Mouse (Mus musculus): Measurements from ENCODE around the gene Csf3r. TPM values are rescaled to one million over a fixed set of nuclear protein-coding genes. Genes with fewer than 3 reads are reported as not detected.

The Csf3r gene
- polyA plus RNA-seq, 1 experiment = 40.2 TPM

GRCm38 (mm10) chr4:126085996-126086576 lies 61.7 kb downstream of the Csf3r start:
- 10% methylated on average over 7 of the region's 7 CpGs for WGBS
- no peak overlapping the region for H3K27ac ChIP-seq (ENCODE audit: insufficient read depth, low read length)
- no peaks in the 10 kb centered on the region for H3K27me3 ChIP-seq (ENCODE audit: control insufficient read depth, insufficient read depth, low read length)
- no peaks in the 10 kb centered on the region for H3K36me3 ChIP-seq (ENCODE audit: control insufficient read depth, insufficient read depth, low read length)
- TF ChIP-seq POLR2A (IDR thresholded peaks at IDR 0.05; ENCODE audit: low read depth, low read length) (no peak), CTCF (IDR thresholded peaks at IDR 0.05; ENCODE audit: extremely low read depth, insufficient read depth, insufficient read length, insufficient replicate concordance) (peak; percentile 92)
- DNase-seq (ENCODE audit: low read depth in 1 of 2, low spot score in 2 of 2) = peak; percentile 75 to 82
- H3K4me3 ChIP-seq (ENCODE audit: extremely low read depth, insufficient read depth, insufficient read length) = no peak overlapping the region
- H3K4me1 ChIP-seq (ENCODE audit: control insufficient read depth, insufficient read depth, insufficient read length) = no peaks in the 10 kb centered on the region; the same call in 1 of the 2 replicates

DNA sequence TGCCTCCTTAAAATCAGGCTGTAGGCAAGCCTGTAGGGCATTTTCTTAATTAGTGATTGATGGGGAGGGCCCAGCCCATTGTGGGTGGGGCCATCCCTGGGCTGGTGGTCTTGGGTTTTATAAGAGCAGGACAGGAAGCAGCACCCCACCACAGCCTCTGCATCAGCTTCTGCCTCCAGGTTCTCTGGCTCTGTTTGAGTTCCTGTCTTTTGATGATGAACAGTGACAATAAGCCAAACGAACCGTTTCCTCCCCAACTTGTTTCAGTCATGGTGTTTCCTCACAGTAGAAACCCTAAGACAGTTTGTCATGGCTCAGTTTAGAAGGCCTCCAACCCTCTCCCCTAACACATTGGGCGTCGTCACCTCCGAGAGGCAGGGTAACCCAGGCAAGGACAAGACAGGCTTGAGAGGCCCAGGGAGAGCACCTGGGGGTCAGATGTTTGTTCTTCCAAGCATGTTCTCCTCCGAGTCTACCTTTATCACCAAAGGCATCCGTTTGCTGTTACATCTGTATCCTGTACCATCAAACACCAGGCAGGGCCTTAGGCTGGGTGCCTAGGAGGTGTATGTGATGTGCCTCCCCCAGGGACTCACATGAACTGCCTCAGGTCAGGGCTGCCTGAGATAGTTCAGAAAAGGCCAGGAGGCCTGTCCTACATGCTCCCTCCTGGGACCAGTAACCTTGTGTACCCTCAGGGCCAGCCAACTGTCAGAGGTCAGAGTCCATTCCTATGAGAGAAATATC lies 65.9 kb downstream of the Csf3r start:
- DNase-seq (ENCODE audit: low read depth in 1 of 2, low spot score in 2 of 2) = no peak
- no peaks in the 10 kb centered on the region; the same call in 1 of the 2 replicates for H3K4me1 ChIP-seq (ENCODE audit: control insufficient read depth, insufficient read depth, insufficient read length)

GRCm38 (mm10) chr4:126090848-126091124 lies 66.4 kb downstream of the Csf3r start:
- H3K27ac ChIP-seq (ENCODE audit: insufficient read depth, low read length) = peak overlapping the region; percentile 77
- no peak overlapping the region for H3K4me3 ChIP-seq (ENCODE audit: extremely low read depth, insufficient read depth, insufficient read length)
- 79% methylated on average over 4 of the region's 4 CpGs for WGBS
- no peaks in the 10 kb centered on the region for H3K36me3 ChIP-seq (ENCODE audit: control insufficient read depth, insufficient read depth, low read length)
- DNase-seq (ENCODE audit: low read depth in 1 of 2, low spot score in 2 of 2) = no peak
- H3K27me3 ChIP-seq (ENCODE audit: control insufficient read depth, insufficient read depth, low read length) = no peaks in the 10 kb centered on the region
- no peak for TF ChIP-seq POLR2A (IDR thresholded peaks at IDR 0.05; ENCODE audit: low read depth, low read length)
- TF ChIP-seq CTCF (IDR thresholded peaks at IDR 0.05; ENCODE audit: extremely low read depth, insufficient read depth, insufficient read length, insufficient replicate concordance) = no peak
- H3K4me1 ChIP-seq (ENCODE audit: control insufficient read depth, insufficient read depth, insufficient read length) = no peaks in the 10 kb centered on the region; the same call in 1 of the 2 replicates

More for the DNA sequence above, 65.9 kb downstream of the Csf3r start:
- no peaks in the 10 kb centered on the region for H3K36me3 ChIP-seq (ENCODE audit: control insufficient read depth, insufficient read depth, low read length)
- no peak overlapping the region for H3K4me3 ChIP-seq (ENCODE audit: extremely low read depth, insufficient read depth, insufficient read length)
- WGBS = 38% methylated on average over 7 of the region's 7 CpGs
- no peaks in the 10 kb centered on the region for H3K27me3 ChIP-seq (ENCODE audit: control insufficient read depth, insufficient read depth, low read length)
- H3K27ac ChIP-seq (ENCODE audit: insufficient read depth, low read length) = peak overlapping the region; percentile 77
- TF ChIP-seq CTCF (IDR thresholded peaks at IDR 0.05; ENCODE audit: extremely low read depth, insufficient read depth, insufficient read length, insufficient replicate concordance) = no peak
- no peak for TF ChIP-seq POLR2A (IDR thresholded peaks at IDR 0.05; ENCODE audit: low read depth, low read length)

GRCm38 (mm10) chr4:126091873-126092272 lies 67.5 kb downstream of the Csf3r start:
- Histone ChIP-seq H3K27me3 (ENCODE audit: control insufficient read depth, insufficient read depth, low read length) (no peaks in the 10 kb centered on the region), H3K27ac (ENCODE audit: insufficient read depth, low read length) (no peak overlapping the region), H3K4me1 (ENCODE audit: control insufficient read depth, insufficient read depth, insufficient read length) (peaks cover under 1% of the 10 kb centered on the region; the same call in 1 of the 2 replicates), H3K4me3 (ENCODE audit: extremely low read depth, insufficient read depth, insufficient read length) (no peak overlapping the region), H3K36me3 (ENCODE audit: control insufficient read depth, insufficient read depth, low read length) (no peaks in the 10 kb centered on the region)
- TF ChIP-seq CTCF (IDR thresholded peaks at IDR 0.05; ENCODE audit: extremely low read depth, insufficient read depth, insufficient read length, insufficient replicate concordance) (no peak), POLR2A (IDR thresholded peaks at IDR 0.05; ENCODE audit: low read depth, low read length) (no peak)
- no peak for DNase-seq (ENCODE audit: low read depth in 1 of 2, low spot score in 2 of 2)
- WGBS = 90% methylated on average over 8 of the region's 8 CpGs

Other genes with a start within 250 kb of the Csf3r start
- 33.6 and 66.2 TPM in 2 replicates for gene Mrps15, start 22.4 kb downstream of the Csf3r start, polyA plus RNA-seq (2012; rRNA removed)
- gene Oscp1, start 34.0 kb downstream of the Csf3r start, polyA plus RNA-seq (2012; rRNA removed) = 0.35 and 0.46 TPM in 2 replicates
- gene Lsm10, start 72.1 kb downstream of the Csf3r start, polyA plus RNA-seq (2012; rRNA removed) = 22.2 and 25.7 TPM in 2 replicates
- gene Stk40, start 79.4 kb downstream of the Csf3r start, polyA plus RNA-seq (2012; rRNA removed) = 19.4 and 21.0 TPM in 2 replicates
- gene Eva1b, start 123.2 kb downstream of the Csf3r start, polyA plus RNA-seq (2012; rRNA removed) = 57.5 and 89.5 TPM in 2 replicates
- 0.34 and 0.54 TPM in 2 replicates for gene Sh3d21, start 138.9 kb downstream of the Csf3r start, polyA plus RNA-seq (2012; rRNA removed)
- 51.1 and 53.0 TPM in 2 replicates for gene Thrap3, start 178.2 kb downstream of the Csf3r start, polyA plus RNA-seq (2012; rRNA removed)
- gene Map7d1, start 231.8 kb downstream of the Csf3r start, polyA plus RNA-seq (2012; rRNA removed) = 46.3 and 60.2 TPM in 2 replicates
- 23.6 and 25.7 TPM in 2 replicates for gene Trappc3, start 237.8 kb downstream of the Csf3r start, polyA plus RNA-seq (2012; rRNA removed)

All from spleen, adult 2 months (tissue).